Mouse (Mus musculus) G1E (cell line): Measurements from ENCODE around the gene Pde1c.

Experiments used
- CTCF ChIP-seq: IDR thresholded peaks from 2 replicates; pipeline ENCODE4 v1.5.1; 2012; ENCODE audit warnings: low read depth, low read length, inconsistent platforms, mixed read lengths
- POLR2AphosphoS5 ChIP-seq: IDR thresholded peaks from 2 replicates; pipeline ENCODE4 v1.6.1; 2012; ENCODE audit warnings: low read depth, low read length, inconsistent platforms; ENCODE audit not compliant: insufficient replicate concordance

DNA sequence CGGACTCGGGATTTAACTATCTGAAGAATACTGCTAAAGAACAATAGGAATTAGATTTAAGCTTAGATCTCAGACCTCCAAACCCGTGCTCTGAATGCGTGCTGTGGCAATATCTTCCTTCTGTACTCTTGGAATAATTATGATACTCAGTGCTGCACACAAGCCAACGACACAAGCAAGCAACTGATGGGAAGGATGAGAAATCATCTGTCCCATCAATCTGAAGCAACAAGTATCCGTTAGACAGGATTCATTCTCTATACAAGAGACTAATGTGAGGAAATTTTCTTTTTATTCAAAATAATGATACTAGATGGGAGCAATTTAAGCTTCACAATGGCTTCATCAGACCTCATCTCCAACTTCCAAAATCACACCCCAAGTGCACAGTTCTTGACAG is 237.5 kb downstream of the Pde1c start:
- TF ChIP-seq CTCF = no peak
- no peak for TF ChIP-seq POLR2AphosphoS5
